Mouse (Mus musculus) heart, embryonic 15.5 days (tissue): ENCODE results near the gene Tgfb2. TPM values are rescaled to one million over a fixed set of nuclear protein-coding genes. Genes with fewer than 3 reads are reported as not detected.

Experiments used
- ATAC-seq: fragments of 200-750 bp; cut with Nextera tagmentation; replicated peaks from 2 replicates; pipeline ENCODE4 v1.8.0; 2017; ENCODE audit warnings: low read depth, moderate TSS enrichment; ENCODE audit not compliant: insufficient number of reproducible peaks, insufficient read depth, low FRiP score
- H3K27ac ChIP-seq: fragments of 300-500 bp; sonication (generic); 2 replicates; pipeline ENCODE4 v1.5.1; 2015; ENCODE audit warnings: mild to moderate bottlenecking, inconsistent platforms
- H3K27me3 ChIP-seq: fragments of 300-500 bp; sonication (generic); 2 replicates; pipeline ENCODE4 v1.6.1; 2015; ENCODE audit warnings: inconsistent platforms
- H3K36me3 ChIP-seq: fragments of 300-500 bp; sonication (generic); 2 replicates; pipeline ENCODE4 v1.6.1; 2015; ENCODE audit warnings: mild to moderate bottlenecking, inconsistent platforms
- H3K4me1 ChIP-seq: fragments of 300-500 bp; sonication (generic); replicated peaks from 2 replicates; pipeline ENCODE4 v1.6.1; 2015; ENCODE audit warnings: inconsistent platforms
- H3K4me2 ChIP-seq: fragments of 300-500 bp; sonication (generic); 2 replicates; pipeline ENCODE4 v1.6.1; 2015; ENCODE audit warnings: inconsistent platforms, mild to moderate bottlenecking, moderate library complexity
- H3K4me3 ChIP-seq: fragments of 300-500 bp; sonication (generic); 2 replicates; pipeline ENCODE4 v1.5.1; 2015; ENCODE audit warnings: mild to moderate bottlenecking, inconsistent platforms
- H3K9ac ChIP-seq: fragments of 300-500 bp; sonication (generic); 2 replicates; pipeline ENCODE4 v1.6.1; 2015; ENCODE audit warnings: mild to moderate bottlenecking, inconsistent platforms
- H3K9me3 ChIP-seq: fragments of 300-500 bp; sonication (generic); replicated peaks from 2 replicates; pipeline ENCODE4 v1.6.1; 2016; ENCODE audit warnings: inconsistent platforms
- WGBS: fragments of 180-500 bp; shearing (Covaris S2); methylation state at CpG from one replicate; pipeline ENCODE4 v1.1.7; 2015; ENCODE audit warnings: mixed read lengths; 5-methylcytosine and 5-hydroxymethylcytosine counted together
- polyA plus RNA-seq: library from polyadenylated mRNA; unstranded; fragments of >200 nt; fragmentation: Nextera tagmentation; extraction: Ambion mirVana; gene quantifications from 2 replicates; pipeline ENCODE4 v1.2.1, GENCODE M21; 2015

Tgfb2 gene
- polyA plus RNA-seq, 1 experiment from 2014 or later, result 43.7 TPM

GRCm38 (mm10) chr1:186652208-186652607 is 53.6 kb downstream of the Tgfb2 start:
- WGBS, result 61% methylated on average over 8 of the region's 8 CpGs
- peak overlapping the region; percentile 39; the same call in 1 of the 2 replicates for H3K27ac ChIP-seq
- H3K4me1 ChIP-seq, result peaks cover 22% of the 10 kb centered on the region
- peaks cover 16% of the 10 kb centered on the region for H3K36me3 ChIP-seq
- no peaks in the 10 kb centered on the region for H3K27me3 ChIP-seq
- H3K4me3 ChIP-seq, result no peak overlapping the region
- no peak for ATAC-seq
- H3K9me3 ChIP-seq, result no peaks in the 10 kb centered on the region
- no peak overlapping the region for H3K4me2 ChIP-seq
- no peak overlapping the region for H3K9ac ChIP-seq

- H3K4me3 ChIP-seq, result no peak overlapping the region
These were observed 55.8 kb downstream of the Tgfb2 start for GRCm38 (mm10) chr1:186650011-186650410.

GRCm38 (mm10) chr1:186637304-186638213 is 68.2 kb downstream of the Tgfb2 start:
- H3K27ac ChIP-seq, result 0 out of 2 replicates have a peak overlapping the region, but pooled peaks have one; percentile 32
- WGBS, result 52% methylated on average over 12 of the region's 12 CpGs
- ATAC-seq, result no peak
- peaks cover 17% of the 10 kb centered on the region for H3K4me1 ChIP-seq
- H3K36me3 ChIP-seq, result no peaks in the 10 kb centered on the region
- no peaks in the 10 kb centered on the region for H3K27me3 ChIP-seq
- no peak overlapping the region for H3K4me3 ChIP-seq
- no peak overlapping the region for H3K4me2 ChIP-seq
- H3K9ac ChIP-seq, result no peak overlapping the region
- no peaks in the 10 kb centered on the region for H3K9me3 ChIP-seq

More at GRCm38 (mm10) chr1:186650011-186650410, 55.8 kb downstream of the Tgfb2 start:
- Histone ChIP-seq H3K9ac (no peak overlapping the region), H3K36me3 (peaks cover 16% of the 10 kb centered on the region), H3K27me3 (no peaks in the 10 kb centered on the region), H3K9me3 (no peaks in the 10 kb centered on the region), H3K27ac (no peak overlapping the region), H3K4me2 (no peak overlapping the region), H3K4me1 (peaks cover 14% of the 10 kb centered on the region)
- WGBS, result 83% methylated on average over 4 of the region's 4 CpGs
- ATAC-seq, result no peak

- H3K9ac ChIP-seq, result no peak overlapping the region
- no peak overlapping the region for H3K4me2 ChIP-seq
- no peak overlapping the region for H3K4me3 ChIP-seq
- peaks cover 26% of the 10 kb centered on the region for H3K4me1 ChIP-seq
- no peaks in the 10 kb centered on the region for H3K27me3 ChIP-seq
- H3K36me3 ChIP-seq, result no peaks in the 10 kb centered on the region
- WGBS, result 69% methylated on average over 7 of the region's 7 CpGs
- H3K9me3 ChIP-seq, result no peaks in the 10 kb centered on the region
- no peak for ATAC-seq
- H3K27ac ChIP-seq, result no peak overlapping the region
These were observed 70.7 kb downstream of the Tgfb2 start for GRCm38 (mm10) chr1:186635045-186635444.

GRCm38 (mm10) chr1:186631457-186631856 is 74.3 kb downstream of the Tgfb2 start:
- Histone ChIP-seq H3K9me3 (no peaks in the 10 kb centered on the region), H3K4me1 (peaks cover 9% of the 10 kb centered on the region), H3K27me3 (no peaks in the 10 kb centered on the region), H3K4me2 (no peak overlapping the region), H3K36me3 (0 out of 2 replicates have a peak, but pooled peaks cover 5% of the 10 kb centered on the region), H3K27ac (0 out of 2 replicates have a peak overlapping the region, but pooled peaks have one; percentile 7), H3K4me3 (no peak overlapping the region), H3K9ac (no peak overlapping the region)
- 74% methylated on average over 6 of the region's 6 CpGs for WGBS
- no peak for ATAC-seq

DNA sequence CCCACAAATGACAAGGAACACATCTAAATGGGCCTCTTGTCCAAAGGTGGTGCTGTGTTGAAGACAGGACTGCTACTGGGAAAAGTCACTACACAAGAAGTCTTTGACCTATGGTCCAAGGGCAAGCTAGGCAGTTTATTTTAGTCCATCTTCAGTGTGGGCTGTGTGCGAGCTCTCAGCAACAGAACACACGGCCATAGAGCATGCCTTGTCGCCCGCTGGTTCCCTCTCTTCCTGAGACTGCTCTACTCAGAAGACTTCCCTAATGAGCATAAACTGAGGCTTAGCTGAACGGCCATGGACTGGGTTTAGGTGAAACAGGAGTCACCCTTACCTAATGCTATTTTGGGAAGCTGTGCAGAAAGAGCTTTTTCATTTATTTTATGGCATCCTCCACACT is 74.8 kb downstream of the Tgfb2 start:
- Histone ChIP-seq H3K9me3 (no peaks in the 10 kb centered on the region), H3K4me3 (no peak overlapping the region), H3K4me2 (no peak overlapping the region), H3K4me1 (peaks cover 9% of the 10 kb centered on the region), H3K9ac (no peak overlapping the region), H3K27me3 (no peaks in the 10 kb centered on the region), H3K36me3 (0 out of 2 replicates have a peak, but pooled peaks cover 5% of the 10 kb centered on the region), H3K27ac (peak overlapping the region; percentile 7; the same call in 1 of the 2 replicates)
- 56% methylated on average over 5 of the region's 5 CpGs for WGBS
- no peak for ATAC-seq

DNA sequence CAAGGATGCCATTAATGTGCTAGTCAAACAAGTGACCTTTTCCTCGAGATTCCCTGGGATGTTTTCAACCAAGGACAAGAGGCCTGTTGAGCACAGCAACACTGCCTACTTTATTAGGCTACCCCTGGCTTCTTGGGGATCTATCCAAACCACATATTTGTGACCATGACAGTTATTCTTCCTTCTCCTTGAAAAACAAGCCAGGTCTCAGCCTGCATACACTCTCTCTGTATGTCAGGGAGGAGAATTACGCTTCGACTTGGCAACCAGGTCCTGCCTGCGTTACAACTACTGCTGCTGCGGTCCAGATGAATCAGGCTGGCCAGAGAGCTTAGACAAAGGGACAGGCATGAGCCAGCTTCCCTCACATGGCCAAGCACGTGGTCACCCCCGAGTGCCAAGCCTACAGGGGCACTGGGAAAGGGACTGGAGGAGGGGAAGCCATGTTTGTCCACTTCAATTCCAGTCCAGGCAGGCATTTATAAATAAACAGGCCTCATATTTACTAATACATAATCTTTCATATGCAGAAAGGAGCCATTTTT is 78.3 kb downstream of the Tgfb2 start:
- no peaks in the 10 kb centered on the region for H3K27me3 ChIP-seq
- H3K36me3 ChIP-seq, result peaks cover 15% of the 10 kb centered on the region
- H3K4me1 ChIP-seq, result peaks cover 9% of the 10 kb centered on the region
- H3K9ac ChIP-seq, result no peak overlapping the region
- WGBS, result 85% methylated on average over 7 of the region's 7 CpGs
- no peak overlapping the region for H3K4me2 ChIP-seq
- no peak overlapping the region for H3K27ac ChIP-seq
- H3K9me3 ChIP-seq, result no peaks in the 10 kb centered on the region
- ATAC-seq, result no peak
- no peak overlapping the region for H3K4me3 ChIP-seq

DNA sequence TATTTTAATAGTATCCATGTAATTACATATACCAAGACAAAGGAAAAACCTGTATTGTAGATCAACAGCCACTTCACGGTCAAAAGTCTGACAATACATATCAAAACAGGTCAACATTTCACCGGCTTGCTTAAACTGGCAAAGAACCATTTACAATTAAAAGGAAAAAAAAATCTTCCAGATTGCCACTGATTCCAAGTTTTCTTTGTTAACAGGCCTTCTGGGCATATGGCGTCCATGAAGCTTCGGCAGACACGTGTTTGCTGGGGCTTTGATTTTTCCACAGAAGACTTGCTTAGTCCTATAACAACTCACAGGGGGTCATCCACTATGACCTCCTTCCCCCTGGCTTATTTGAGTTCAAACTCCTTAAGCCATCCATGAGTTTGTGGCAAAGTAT is 81.3 kb downstream of the Tgfb2 start:
- H3K27me3 ChIP-seq, result no peaks in the 10 kb centered on the region
- whole genome bisulfite sequencing, result 90% methylated on average over 5 of the region's 5 CpGs

GRCm38 (mm10) chr1:186621812-186622211 is 84.0 kb downstream of the Tgfb2 start:
- Histone ChIP-seq H3K36me3 (peaks cover 9% of the 10 kb centered on the region), H3K4me2 (no peak overlapping the region), H3K4me1 (no peaks in the 10 kb centered on the region), H3K27ac (no peak overlapping the region), H3K9ac (no peak overlapping the region), H3K4me3 (no peak overlapping the region), H3K9me3 (no peaks in the 10 kb centered on the region), H3K27me3 (no peaks in the 10 kb centered on the region)
- WGBS, result 95% methylated on average over 3 of the region's 3 CpGs
- no peak for ATAC-seq

More for the DNA sequence above, 81.3 kb downstream of the Tgfb2 start:
- Histone ChIP-seq H3K36me3 (peaks cover 13% of the 10 kb centered on the region), H3K9me3 (no peaks in the 10 kb centered on the region), H3K4me3 (no peak overlapping the region), H3K9ac (no peak overlapping the region), H3K27ac (no peak overlapping the region), H3K4me2 (no peak overlapping the region), H3K4me1 (no peaks in the 10 kb centered on the region)
- no peak for ATAC-seq

DNA sequence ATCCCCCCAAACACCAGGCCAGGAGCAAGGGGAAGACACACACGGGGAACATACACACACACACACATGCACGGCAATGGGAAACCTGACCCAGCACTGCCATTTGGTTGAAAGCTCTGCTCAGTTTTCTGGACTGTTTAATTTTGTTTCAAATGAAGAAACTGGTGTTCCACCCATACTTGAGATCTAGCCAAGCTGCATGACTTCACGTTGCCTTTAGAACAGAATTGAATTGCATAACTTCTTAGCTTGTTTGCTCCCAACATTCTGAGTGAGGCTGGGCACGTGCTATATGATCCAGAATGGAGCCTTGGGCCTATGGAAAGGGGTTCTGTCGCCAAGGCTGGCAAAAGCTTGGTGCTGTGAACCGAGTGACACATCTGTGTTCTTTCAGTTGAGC is 87.5 kb downstream of the Tgfb2 start:
- Histone ChIP-seq H3K27me3 (no peaks in the 10 kb centered on the region), H3K4me3 (no peak overlapping the region), H3K4me2 (no peak overlapping the region), H3K4me1 (no peaks in the 10 kb centered on the region), H3K27ac (no peak overlapping the region), H3K36me3 (no peaks in the 10 kb centered on the region), H3K9me3 (no peaks in the 10 kb centered on the region), H3K9ac (no peak overlapping the region)
- ATAC-seq, result no peak
- WGBS, result 71% methylated on average over 6 of the region's 6 CpGs

DNA sequence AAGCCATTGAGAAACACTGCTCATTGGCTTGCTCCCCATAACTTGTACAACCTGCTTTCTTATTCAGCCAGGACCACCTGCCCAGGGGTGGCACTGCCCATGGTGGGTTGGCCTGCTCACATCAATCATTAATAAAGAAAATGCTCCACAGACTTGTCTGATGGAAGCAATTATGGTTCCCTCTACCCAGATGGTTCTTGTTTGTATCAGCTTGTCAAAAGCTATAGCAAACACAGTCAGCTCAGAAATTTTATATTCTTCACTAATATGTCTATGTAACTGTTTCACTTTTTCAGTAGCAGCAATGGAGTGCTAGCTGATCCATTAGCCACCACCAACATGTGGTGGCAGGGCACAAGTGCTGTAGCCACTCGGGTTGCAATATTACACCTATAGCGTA is 94.4 kb downstream of the Tgfb2 start:
- H3K36me3 ChIP-seq, result no peaks in the 10 kb centered on the region
- H3K27me3 ChIP-seq, result no peaks in the 10 kb centered on the region
- H3K4me2 ChIP-seq, result no peak overlapping the region
- ATAC-seq, result no peak
- H3K9me3 ChIP-seq, result no peaks in the 10 kb centered on the region
- H3K27ac ChIP-seq, result no peak overlapping the region
- WGBS, result 88% methylated on average over 2 of the region's 2 CpGs
- no peak overlapping the region for H3K4me3 ChIP-seq
- H3K4me1 ChIP-seq, result peaks cover 23% of the 10 kb centered on the region
- H3K9ac ChIP-seq, result no peak overlapping the region
